Mouse (Mus musculus) stomach, embryonic 15.5 days (tissue): Measurements from ENCODE around the gene Spag17. TPM values are rescaled to one million over a fixed set of nuclear protein-coding genes. Genes with fewer than 3 reads are reported as not detected.

ENCODE experiments used
- ATAC-seq: fragments of 200-750 bp; cut with Nextera tagmentation; 2 replicates; pipeline ENCODE4 v1.8.0; 2017; ENCODE audit warnings: low read depth, moderate number of reproducible peaks, moderate TSS enrichment; ENCODE audit not compliant: insufficient read depth, low FRiP score
- H3K27ac ChIP-seq: fragments of 300-500 bp; sonication (generic); 2 replicates; pipeline ENCODE4 v1.5.1; 2015; ENCODE audit warnings: mild to moderate bottlenecking, inconsistent platforms
- H3K27me3 ChIP-seq: fragments of 300-500 bp; sonication (generic); replicated peaks from 2 replicates; pipeline ENCODE4 v1.6.1; 2015; ENCODE audit warnings: inconsistent platforms
- H3K36me3 ChIP-seq: fragments of 300-500 bp; sonication (generic); 2 replicates; pipeline ENCODE4 v1.6.1; 2015; ENCODE audit warnings: inconsistent platforms
- H3K4me1 ChIP-seq: fragments of 300-500 bp; sonication (generic); 2 replicates; pipeline ENCODE4 v1.6.1; 2015; ENCODE audit warnings: inconsistent platforms
- H3K4me2 ChIP-seq: fragments of 300-500 bp; sonication (generic); 2 replicates; pipeline ENCODE4 v1.6.1; 2015; ENCODE audit warnings: mild to moderate bottlenecking, inconsistent platforms
- H3K4me3 ChIP-seq: fragments of 300-500 bp; sonication (generic); replicated peaks from 2 replicates; pipeline ENCODE4 v1.5.1; 2015; ENCODE audit warnings: inconsistent platforms
- H3K9ac ChIP-seq: fragments of 300-500 bp; sonication (generic); 2 replicates; pipeline ENCODE4 v1.6.1; 2015; ENCODE audit warnings: inconsistent platforms
- H3K9me3 ChIP-seq: fragments of 300-500 bp; sonication (generic); 2 replicates; pipeline ENCODE4 v1.6.1; 2016; ENCODE audit warnings: inconsistent platforms
- WGBS: fragments of 180-500 bp; shearing (Covaris S2); methylation state at CpG from one replicate; pipeline ENCODE4 v1.1.7; 2015; 5-methylcytosine and 5-hydroxymethylcytosine counted together
- polyA plus RNA-seq: library from polyadenylated mRNA; unstranded; fragments of >200 nt; fragmentation: Nextera tagmentation; extraction: Ambion mirVana; gene quantifications from 2 replicates; pipeline ENCODE4 v1.2.1, GENCODE M21; 2015

Gene Spag17
- polyA plus RNA-seq, 1 experiment from 2014 or later: 0.35 TPM

DNA sequence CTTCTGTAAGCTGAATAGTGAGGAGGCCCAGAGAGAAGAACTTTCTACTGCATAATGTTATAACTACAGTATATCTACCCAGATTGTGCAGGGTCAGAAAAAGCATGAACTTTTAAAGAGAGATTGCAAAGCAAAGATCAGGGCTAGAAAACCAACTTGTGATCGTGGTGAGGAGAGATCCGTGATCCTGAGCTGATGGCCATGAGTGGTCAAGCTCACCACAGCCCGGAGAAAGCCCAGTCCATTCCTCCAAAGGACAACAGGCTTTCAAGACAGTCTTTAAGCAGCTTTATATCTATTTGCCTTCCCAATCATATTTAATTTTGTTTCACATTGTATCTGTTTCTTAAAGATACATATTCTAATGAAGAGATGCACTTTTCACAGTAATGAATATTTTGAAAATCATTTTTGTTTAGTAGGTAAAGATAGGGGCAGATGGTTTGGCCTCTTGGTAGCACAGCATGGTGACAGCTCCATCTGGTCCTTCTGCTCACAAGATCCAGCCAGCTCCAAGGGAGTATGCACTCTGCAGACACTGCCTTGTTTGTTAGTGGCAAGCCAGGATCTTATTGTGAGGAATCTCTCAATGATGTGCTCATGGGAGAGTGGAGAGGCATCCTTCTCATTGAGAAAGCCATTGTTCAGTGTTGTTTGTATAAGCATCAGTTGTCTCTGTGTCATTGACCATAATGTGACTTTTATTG is 217.3 kb downstream of the Spag17 start:
- no peaks in the 10 kb centered on the region for H3K9me3 ChIP-seq
- no peak overlapping the region for H3K9ac ChIP-seq
- no peak for ATAC-seq
- H3K27me3 ChIP-seq: no peaks in the 10 kb centered on the region
- no peaks in the 10 kb centered on the region for H3K36me3 ChIP-seq
- H3K4me1 ChIP-seq: no peaks in the 10 kb centered on the region
- 78% methylated on average over 3 of the region's 3 CpGs for WGBS
- H3K27ac ChIP-seq: no peak overlapping the region
- H3K4me3 ChIP-seq: no peak overlapping the region
- no peak overlapping the region for H3K4me2 ChIP-seq

DNA sequence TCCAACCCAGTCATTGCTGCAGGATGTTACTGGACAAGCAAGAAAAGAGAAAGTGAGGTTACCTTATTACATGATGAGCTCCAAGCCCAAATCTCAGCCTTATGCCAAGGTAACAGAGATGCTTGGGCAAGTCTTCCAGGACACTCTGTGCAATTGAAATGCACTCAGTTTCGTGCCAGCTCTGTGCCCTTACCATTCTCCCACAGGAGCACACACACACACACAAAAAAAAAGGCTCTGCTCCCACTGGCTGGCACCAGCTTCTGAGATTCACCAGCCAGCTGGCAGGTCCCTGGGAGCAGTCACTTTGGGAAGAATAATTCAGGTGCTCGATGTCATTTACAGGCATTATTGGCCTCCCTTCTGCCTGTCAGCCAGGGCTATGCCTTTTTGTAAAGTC is 221.5 kb downstream of the Spag17 start:
- H3K36me3 ChIP-seq: no peaks in the 10 kb centered on the region
- 75% methylated on average over 2 of the region's 2 CpGs for WGBS
- ATAC-seq: no peak
- H3K4me2 ChIP-seq: no peak overlapping the region
- no peaks in the 10 kb centered on the region for H3K9me3 ChIP-seq
- no peak overlapping the region for H3K27ac ChIP-seq
- H3K4me1 ChIP-seq: no peaks in the 10 kb centered on the region
- no peaks in the 10 kb centered on the region for H3K27me3 ChIP-seq
- no peak overlapping the region for H3K4me3 ChIP-seq
- no peak overlapping the region for H3K9ac ChIP-seq

DNA sequence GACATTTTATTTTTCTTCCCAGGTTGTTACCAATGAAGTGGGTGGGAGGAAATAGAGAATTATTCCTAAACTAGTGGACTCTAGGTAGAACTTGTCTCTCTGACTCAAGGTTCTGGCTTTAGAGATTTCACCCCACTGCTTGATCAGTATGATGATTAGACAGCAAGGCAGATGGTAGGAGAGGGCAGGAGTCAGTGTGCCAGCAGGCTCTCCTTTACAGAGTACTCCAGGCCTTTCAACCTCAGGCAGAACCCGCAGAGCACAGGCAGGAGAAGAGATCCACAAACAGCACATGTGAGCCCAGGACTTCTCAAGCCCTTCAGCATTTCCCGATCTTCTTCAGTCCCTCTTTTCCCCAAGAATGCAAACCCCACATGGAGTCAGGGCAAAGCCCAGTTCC is 233.5 kb downstream of the Spag17 start:
- WGBS: 71% methylated on average over 2 of the region's 2 CpGs
- no peak overlapping the region for H3K27ac ChIP-seq
- H3K27me3 ChIP-seq: no peaks in the 10 kb centered on the region
- H3K9me3 ChIP-seq: no peaks in the 10 kb centered on the region
- H3K9ac ChIP-seq: no peak overlapping the region
- no peak for ATAC-seq
- H3K36me3 ChIP-seq: no peaks in the 10 kb centered on the region
- H3K4me2 ChIP-seq: no peak overlapping the region
- H3K4me3 ChIP-seq: no peak overlapping the region
- H3K4me1 ChIP-seq: no peaks in the 10 kb centered on the region

DNA sequence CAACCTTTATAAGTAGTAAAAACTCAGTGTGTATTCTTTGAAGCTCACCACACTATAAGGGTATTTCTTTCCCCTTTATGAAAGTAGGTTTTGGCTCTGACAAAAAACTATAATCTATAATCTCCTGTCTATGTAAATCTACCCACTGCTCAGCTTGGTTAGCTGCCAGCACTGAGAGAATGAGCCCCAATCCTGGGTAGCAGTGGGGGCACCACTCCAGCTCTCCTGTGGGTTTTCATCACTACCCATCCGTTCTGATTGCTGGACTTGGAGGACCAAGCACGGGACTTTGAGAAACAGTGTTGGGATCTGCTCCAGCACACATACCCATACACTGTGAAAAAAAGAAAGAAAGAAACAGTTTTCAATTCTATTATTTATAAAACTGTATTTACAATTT is 236.8 kb downstream of the Spag17 start:
- Histone ChIP-seq H3K36me3 (no peaks in the 10 kb centered on the region), H3K27ac (no peak overlapping the region), H3K9me3 (no peaks in the 10 kb centered on the region), H3K4me1 (no peaks in the 10 kb centered on the region), H3K9ac (no peak overlapping the region), H3K4me2 (no peak overlapping the region), H3K4me3 (no peak overlapping the region), H3K27me3 (no peaks in the 10 kb centered on the region)
- ATAC-seq: no peak
- 56% methylated on average over 2 of the region's 2 CpGs for WGBS

DNA sequence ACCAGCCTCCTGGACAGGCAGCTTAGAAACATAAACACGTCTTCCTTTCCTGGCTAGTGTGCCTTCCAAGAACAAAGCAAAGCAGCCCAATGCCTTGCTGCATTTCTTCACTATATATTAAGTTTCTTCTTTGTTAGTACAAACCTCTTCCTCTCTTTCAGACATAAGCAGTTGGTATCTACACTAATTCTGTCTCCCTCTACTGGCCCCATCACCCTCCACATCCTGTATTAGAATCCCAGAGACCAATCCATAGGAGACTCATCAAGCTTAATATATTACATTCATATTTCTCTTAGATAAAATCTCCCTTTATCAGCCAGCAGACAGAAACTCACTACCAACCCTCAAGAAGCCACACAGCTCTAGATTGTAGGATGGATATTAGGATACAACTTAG is 237.2 kb downstream of the Spag17 start:
- Histone ChIP-seq H3K9ac (no peak overlapping the region), H3K4me3 (no peak overlapping the region), H3K27me3 (no peaks in the 10 kb centered on the region), H3K9me3 (no peaks in the 10 kb centered on the region), H3K4me2 (no peak overlapping the region), H3K4me1 (no peaks in the 10 kb centered on the region), H3K27ac (no peak overlapping the region), H3K36me3 (no peaks in the 10 kb centered on the region)
- ATAC-seq: no peak
- 42% methylated on average over 1 of the region's 1 CpGs for WGBS

DNA sequence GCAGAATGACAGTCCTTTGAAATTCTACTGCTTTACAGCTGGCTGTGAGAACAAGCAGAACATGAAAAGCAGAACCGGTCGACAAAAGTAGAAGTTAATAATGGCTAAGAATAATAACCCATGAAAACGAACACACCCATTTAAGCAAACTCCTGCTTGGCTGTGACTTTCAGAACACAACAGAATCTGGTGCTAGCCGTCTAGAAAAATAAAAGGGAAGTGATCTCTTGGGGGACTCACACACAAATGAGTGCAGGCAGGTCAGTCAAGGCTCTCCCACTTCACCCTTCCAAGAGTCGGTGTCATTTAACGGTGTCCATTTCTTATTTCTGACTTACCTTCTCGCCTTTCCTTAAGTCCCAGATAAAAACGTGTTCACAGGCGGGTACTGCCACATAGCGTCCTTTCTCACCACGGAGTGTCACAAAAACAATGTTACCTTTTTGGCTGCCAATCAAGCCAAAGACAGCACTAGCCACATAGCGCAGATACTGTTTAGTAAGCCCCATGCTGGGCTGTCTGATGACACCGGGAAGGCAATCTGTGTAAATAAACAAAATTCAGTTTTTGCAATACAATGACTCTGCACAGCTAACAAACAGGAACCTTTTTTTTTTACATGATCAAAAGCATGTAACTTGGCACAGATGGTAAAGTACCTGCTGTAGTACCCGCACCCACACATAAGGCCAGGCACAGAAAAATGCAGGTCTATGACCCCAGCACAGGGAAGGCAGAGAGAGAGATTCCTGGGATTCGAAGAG is 275.7 kb downstream of the Spag17 start:
- WGBS: 82% methylated on average over 15 of the region's 15 CpGs
- peaks cover 15% of the 10 kb centered on the region for H3K36me3 ChIP-seq
- H3K4me3 ChIP-seq: peak overlapping the region; percentile 67; the same call in 1 of the 2 replicates
- peaks cover 5% of the 10 kb centered on the region; the same call in 1 of the 2 replicates for H3K4me1 ChIP-seq
- no peak for ATAC-seq
- no peak overlapping the region for H3K27ac ChIP-seq
- no peaks in the 10 kb centered on the region for H3K27me3 ChIP-seq
- H3K9ac ChIP-seq: no peak overlapping the region
- peak overlapping the region; percentile 60 for H3K4me2 ChIP-seq
- no peaks in the 10 kb centered on the region for H3K9me3 ChIP-seq

DNA sequence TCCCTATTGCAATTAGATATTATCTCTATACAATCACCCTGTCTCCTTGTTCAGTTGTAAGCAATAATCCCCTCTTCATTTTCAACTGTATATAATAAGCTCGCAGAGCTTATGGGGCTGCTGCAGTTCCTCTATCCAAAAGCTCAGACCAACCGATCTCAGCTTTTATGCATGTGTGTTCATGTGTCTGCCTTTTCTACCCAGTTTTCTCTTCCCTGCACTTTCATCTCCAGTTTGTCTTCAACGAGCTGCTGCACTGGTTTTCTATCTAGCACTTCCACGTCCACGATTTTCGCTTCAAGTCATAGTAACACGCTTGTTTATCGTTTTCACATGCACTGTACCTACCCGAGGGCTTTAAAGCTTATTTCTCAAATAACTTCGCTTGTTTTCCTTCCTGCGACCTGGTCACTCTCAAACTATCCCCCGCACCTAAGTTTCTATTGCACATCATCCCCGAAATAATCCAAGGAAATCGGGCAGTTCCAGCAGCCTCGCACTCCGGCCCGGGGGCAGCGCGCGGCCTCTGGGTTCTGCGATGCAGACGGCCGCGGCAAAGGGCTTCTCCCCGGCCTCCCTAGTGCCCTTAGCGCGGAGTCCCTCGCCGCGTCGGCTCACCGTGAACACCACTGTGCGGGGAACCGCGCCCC is 276.6 kb downstream of the Spag17 start:
- H3K27me3 ChIP-seq: no peaks in the 10 kb centered on the region
- H3K4me3 ChIP-seq: peak overlapping the region; percentile 67
- H3K36me3 ChIP-seq: peaks cover 7% of the 10 kb centered on the region
- H3K27ac ChIP-seq: peak overlapping the region; percentile 85; the same call in 1 of the 2 replicates
- under 1% methylated on average over 35 of the region's 35 CpGs for WGBS
- no peak for ATAC-seq
- H3K9me3 ChIP-seq: no peaks in the 10 kb centered on the region
- peak overlapping the region; percentile 64 for H3K9ac ChIP-seq
- peaks cover 5% of the 10 kb centered on the region; the same call in 1 of the 2 replicates for H3K4me1 ChIP-seq
- H3K4me2 ChIP-seq: peak overlapping the region; percentile 60

DNA sequence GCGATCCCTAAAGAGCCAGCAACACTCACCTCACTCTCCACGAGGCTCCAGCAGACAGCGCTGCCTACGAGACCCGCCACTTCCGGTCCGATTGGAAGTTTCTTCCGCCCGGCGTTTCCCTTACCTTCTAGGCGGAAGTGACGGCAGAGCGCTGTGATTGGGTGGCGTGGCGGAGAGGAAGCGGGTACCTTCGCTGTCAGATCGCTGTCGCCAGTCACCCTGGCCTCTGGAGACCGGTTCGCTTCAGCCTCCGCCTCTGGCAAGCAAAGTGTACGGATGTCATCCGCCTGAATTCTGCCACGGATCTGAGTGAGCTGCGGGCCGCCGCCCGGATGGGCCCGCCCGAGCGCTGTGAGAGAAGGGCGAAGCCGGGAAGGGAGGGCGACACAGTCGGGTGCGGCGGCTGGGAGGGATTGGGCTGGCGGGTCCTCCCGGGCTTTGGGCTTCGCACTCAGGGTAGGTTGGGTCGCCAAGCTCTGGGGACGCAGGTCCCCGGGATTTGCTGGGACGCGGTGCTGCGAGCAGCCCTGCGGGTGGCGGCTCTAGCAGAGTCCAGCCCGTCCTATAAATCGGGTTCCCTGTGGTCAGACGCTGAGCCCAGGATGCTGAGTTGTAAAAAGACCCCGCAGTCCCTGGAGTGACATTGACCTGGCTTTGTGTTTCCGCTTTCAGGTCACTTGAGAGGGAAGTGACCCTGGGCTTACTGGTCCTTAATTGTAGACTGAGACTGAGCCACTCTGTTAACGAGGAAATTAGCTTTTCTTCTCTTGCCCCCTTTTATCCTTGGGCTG is 277.3 kb downstream of the Spag17 start, which contains the start of the genes Gdap2 and Wdr3:
Gene Gdap2 (plus strand): TSS at position 67 of the 791 bp plus-strand sequence.
Gene Wdr3 (minus strand): TSS at position 93 of the 791 bp plus-strand sequence.
- no peaks in the 10 kb centered on the region for H3K27me3 ChIP-seq
- H3K27ac ChIP-seq: peak within 1 kb of the TSS; percentile 85
- peak within 1 kb of the TSS; percentile 67 for H3K4me3 ChIP-seq
- H3K9me3 ChIP-seq: no peaks in the 10 kb centered on the region
- H3K36me3 ChIP-seq: no peaks in the 10 kb centered on the region; the same call in 1 of the 2 replicates
- peak; percentile 97 for ATAC-seq
- H3K9ac ChIP-seq: peak within 1 kb of the TSS; percentile 68
- peaks cover 5% of the 10 kb centered on the region; the same call in 1 of the 2 replicates for H3K4me1 ChIP-seq
- under 1% methylated on average over 55 of the region's 55 CpGs for WGBS
- H3K4me2 ChIP-seq: peak within 1 kb of the TSS; percentile 66

DNA sequence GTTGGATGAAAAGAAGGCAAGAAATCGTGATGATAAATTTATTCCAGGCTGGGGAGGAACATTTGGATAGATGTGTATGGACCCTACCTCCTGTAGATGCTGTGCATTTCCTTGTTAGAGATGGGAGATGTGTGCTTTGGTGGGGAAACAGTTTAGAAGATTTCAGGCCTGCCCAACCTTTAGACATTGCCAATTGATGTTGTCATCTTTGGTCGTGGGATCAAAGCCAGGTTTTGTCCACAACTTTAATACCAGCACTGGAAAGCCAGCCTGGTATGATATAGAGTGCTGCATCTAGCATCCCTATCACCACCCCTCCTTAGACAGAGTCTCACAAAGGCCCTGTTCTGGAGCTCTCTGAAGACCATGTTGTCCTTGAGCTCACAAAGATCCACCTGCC is 278.4 kb downstream of the Spag17 start:
- H3K4me2 ChIP-seq: no peak overlapping the region
- H3K27me3 ChIP-seq: no peaks in the 10 kb centered on the region
- no peaks in the 10 kb centered on the region for H3K9me3 ChIP-seq
- no peak overlapping the region for H3K4me3 ChIP-seq
- no peaks in the 10 kb centered on the region; the same call in 1 of the 2 replicates for H3K36me3 ChIP-seq
- WGBS: 81% methylated on average over 2 of the region's 2 CpGs
- H3K9ac ChIP-seq: no peak overlapping the region
- ATAC-seq: no peak
- H3K4me1 ChIP-seq: peaks cover 5% of the 10 kb centered on the region; the same call in 1 of the 2 replicates
- no peak overlapping the region for H3K27ac ChIP-seq

DNA sequence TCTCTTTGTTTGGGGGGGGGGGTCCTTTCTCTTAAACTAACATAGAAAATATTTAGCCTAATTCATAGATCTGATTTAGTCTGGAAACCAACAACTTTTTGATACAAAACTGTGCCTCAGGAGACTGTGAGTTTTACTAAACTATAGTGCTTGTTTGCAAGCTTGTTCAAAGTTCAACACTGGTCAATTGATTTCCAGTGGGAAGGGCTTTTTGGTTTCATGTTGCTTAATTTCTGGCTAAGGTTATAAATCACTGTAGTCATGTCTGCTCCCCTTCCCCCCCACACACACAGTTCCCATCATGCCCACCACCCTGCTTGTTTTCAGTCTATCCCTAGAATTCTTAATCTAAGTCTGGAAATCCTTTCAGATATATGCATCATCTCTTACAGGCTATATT is 279.8 kb downstream of the Spag17 start:
- ATAC-seq: no peak
- no peaks in the 10 kb centered on the region for H3K36me3 ChIP-seq
- H3K4me2 ChIP-seq: no peak overlapping the region
- no peak overlapping the region for H3K9ac ChIP-seq
- H3K9me3 ChIP-seq: no peaks in the 10 kb centered on the region
- no peaks in the 10 kb centered on the region for H3K27me3 ChIP-seq
- H3K4me1 ChIP-seq: peaks cover 5% of the 10 kb centered on the region; the same call in 1 of the 2 replicates
- H3K4me3 ChIP-seq: no peak overlapping the region
- H3K27ac ChIP-seq: no peak overlapping the region

DNA sequence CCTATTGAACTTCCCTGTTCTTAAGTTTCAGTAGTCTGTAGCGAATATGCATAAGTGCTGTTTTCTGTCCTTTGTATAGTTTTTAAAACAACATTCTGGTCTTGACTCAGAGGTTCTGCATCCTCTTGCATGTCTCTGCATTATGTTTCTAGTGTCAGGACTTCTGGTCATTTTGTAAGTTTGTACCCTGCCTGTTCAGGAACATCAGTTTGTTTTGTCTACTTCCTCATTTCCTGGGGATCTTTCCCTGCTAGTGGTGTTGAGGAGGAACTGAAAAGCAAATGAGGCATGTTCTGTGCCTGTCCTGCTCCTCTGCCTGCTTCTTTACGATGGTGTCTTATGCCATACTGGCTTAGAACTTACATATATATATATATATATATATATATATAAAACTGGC is 290.8 kb downstream of the Spag17 start:
- H3K4me3 ChIP-seq: no peak overlapping the region
- H3K9me3 ChIP-seq: no peaks in the 10 kb centered on the region
- no peaks in the 10 kb centered on the region for H3K27me3 ChIP-seq
- no peak for ATAC-seq
- no peaks in the 10 kb centered on the region for H3K4me1 ChIP-seq
- no peak overlapping the region for H3K27ac ChIP-seq
- 77% methylated on average over 2 of the region's 2 CpGs for WGBS
- H3K36me3 ChIP-seq: peaks cover 33% of the 10 kb centered on the region
- no peak overlapping the region for H3K4me2 ChIP-seq
- H3K9ac ChIP-seq: no peak overlapping the region
